Mouse (Mus musculus): ENCODE measurements around the gene Cdc42bpg.

DNA sequence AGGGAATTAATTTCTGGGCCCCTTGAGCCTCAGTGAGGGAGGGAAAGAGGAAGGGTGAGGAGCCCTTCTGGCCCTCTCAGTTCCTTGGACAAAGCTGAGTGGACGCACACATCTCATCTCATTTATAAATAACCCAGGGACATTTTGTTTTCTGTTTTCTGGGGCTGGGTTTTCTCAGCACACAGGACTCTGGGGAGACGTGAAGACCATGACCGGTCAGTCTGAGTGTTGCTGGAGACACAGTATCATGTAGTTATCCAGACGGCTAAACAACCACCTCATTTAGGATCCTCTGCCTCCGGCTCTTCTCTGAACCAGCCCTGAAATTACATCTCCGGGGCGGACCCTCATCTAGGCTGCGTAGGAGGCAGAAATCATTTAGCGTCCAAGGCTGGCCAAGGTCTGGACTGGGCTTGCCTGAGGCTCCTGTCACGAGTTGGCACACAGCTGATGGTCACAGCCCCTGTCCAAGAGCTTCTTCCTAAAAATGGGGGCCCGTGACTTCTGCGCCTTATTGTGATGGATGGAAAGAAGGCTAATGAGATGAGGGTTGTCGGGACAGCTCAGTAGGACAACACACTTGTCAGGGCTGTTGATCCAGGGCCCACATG is 32.2 kb upstream of the Cdc42bpg start:
- TF ChIP-seq GATA1 (IDR thresholded peaks at IDR 0.05; ENCODE audit: low read length) (no peak), TAL1 (IDR thresholded peaks at IDR 0.05; ENCODE audit: low read length) (no peak)

Measured in erythroblast, embryonic 14.5 days (primary cell).